Mouse (Mus musculus) neural tube, postnatal 0 days (tissue): ENCODE measurements around the gene Scmh1. TPM values are rescaled to one million over a fixed set of nuclear protein-coding genes. Genes with fewer than 3 reads are reported as not detected.

Experiments used
- polyA plus RNA-seq: library from polyadenylated mRNA; unstranded; fragments of >200 nt; fragmentation: Nextera tagmentation; extraction: Ambion mirVana; gene quantifications from 2 replicates; pipeline ENCODE4 v1.2.1, GENCODE M21; 2015

Gene Scmh1
- polyA plus RNA-seq: 56.9 and 58.3 TPM in 2 replicates

DNA sequence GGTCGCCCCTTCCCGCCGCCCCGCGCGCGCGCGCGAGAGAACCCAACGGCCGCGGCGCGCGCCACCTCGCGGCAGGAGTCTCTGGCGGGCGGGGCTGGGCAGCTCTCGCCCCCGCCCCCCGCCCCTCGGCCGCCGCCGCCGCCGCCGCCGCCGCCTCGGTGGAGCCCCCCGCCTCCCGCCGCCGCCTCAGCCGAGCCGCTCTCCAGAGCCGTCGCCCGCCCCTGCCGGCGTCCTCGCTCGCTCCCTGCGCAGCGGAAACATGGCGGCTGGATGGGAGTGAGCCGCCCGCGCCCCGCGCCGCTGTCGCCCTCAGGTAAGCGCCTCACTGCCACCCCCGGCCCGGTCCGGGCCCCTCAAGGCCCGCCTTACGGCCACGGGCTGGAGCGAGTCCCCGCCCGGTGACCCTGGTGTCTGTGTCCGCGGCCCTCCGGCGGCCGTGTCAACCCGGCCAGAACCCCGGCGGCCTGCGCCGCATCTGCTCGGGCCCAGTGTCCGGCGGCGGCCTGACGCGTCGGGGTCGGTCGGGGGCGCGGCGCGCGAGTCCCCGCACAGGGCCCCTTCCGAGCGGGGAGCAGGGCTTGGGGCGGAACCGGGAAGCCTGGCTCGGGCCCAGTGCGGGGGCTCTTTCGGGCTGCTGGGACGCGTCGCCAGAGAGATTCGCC is at the start of gene Scmh1:
Gene Scmh1, plus strand, starts transcription at position 138 of the 662 bp plus-strand sequence.

DNA sequence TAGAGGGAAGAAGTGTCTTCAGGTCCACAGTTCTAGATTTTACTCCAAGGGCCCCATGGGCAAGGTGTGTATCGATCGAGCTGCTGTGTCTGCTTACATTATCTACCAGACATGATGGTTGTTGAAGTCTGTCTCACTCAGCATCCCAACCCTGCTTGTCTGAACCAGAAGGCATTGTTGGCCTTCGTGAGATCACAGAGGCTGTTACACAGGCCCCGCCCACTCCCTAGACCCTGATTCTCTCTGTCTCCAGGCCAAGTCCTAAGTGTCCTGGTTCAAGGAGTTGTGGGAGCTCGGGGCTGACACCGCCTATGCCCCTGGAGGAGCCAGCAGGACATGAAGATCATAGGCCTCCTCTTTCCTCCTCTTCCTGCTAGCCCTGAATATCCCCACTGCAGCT is 126.9 kb downstream of the Scmh1 start, which contains the start of gene Slfnl1:
Gene Slfnl1, plus strand, starts transcription at position 246 of the 400 bp plus-strand sequence.

DNA sequence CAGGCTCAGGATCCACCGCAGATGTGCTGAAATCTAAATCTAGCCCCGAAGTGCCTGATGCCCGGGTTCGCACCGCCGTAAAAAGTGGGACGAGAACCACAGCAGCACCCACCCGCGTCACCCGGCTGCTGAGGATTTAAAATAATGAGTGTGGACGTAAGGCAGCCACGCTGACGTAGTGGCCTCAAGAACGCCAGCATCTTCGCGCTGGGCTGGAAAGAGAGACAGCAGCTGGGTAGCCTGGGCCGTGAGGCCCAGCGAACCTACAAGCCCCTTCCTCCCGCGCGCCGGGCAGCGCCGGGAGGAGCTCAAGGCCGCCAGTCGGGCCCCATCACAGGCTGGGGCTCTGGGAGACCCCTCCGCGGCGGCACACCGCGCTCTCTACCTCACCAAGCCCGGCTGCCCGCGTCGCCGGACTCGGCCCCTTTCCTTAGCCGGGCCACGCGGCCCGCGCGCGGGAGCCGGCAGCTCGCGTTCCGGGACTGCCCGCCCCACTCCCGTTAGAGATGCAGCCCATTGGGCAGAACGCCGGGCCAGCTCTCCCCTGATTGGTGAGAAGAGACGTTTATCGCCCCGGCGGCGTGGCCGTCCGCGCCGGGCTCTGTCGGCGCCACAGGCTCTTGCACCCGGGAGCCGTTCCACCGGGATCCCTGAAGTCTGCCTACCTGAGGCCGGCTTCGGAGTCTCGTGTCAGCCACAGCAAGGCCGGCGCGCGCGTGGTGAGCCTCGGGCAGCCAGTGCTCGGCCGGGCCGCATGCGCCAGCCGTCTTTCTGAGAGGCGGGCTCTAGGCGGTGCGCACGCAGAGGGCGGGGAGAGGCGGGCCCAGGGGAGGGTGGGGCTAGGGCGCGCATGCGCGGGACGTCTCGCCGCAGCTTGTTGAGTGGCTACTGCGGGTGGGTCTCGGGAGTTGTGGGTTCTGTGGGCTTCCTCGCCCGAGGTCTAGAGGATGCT is 164.7 kb downstream of the Scmh1 start, which contains the start of gene Ctps:
Gene Ctps, minus strand, starts transcription at position 791 of the 952 bp plus-strand sequence.

Other genes starting within 250 kb of the Scmh1 start
- gene Edn2, start 244.1 kb upstream of the Scmh1 start, polyA plus RNA-seq: 0.25 and 0.48 TPM in 2 replicates
- gene Foxo6, start 117.9 kb upstream of the Scmh1 start, polyA plus RNA-seq: 1.6 and 2.1 TPM in 2 replicates
- not detected in 2 replicates for gene Slfnl1, start 127.0 kb downstream of the Scmh1 start, polyA plus RNA-seq
- gene Ctps, start 165.0 kb downstream of the Scmh1 start, polyA plus RNA-seq: 62.4 and 63.5 TPM in 2 replicates
- gene Gm8439, start 183.5 kb downstream of the Scmh1 start, polyA plus RNA-seq: not detected in 2 replicates